Comparison of ENCODE assay signal across 18 mouse cellular contexts in the genomic region with DNA sequence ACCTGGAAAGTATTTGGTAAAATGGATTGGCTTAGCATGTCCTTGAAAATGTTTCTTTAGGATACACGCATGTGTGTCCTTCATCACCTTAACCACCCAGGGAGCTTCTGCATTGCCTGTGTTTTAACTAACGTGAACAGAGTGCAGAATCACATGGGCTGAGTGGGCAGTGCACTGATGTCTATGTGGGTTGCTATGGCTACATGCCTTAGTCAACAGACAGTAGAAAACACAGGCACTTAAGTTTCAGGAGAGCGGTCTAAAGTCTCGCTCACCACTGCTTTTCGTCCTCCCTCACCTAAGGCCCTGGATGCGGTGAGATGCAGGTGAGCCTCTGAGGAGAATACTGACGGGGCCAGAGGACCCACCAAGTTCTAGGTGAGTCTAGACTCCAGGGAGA.
A peak's percentile ranks its signal among the peaks of the same experiment; 100 is the strongest.
DNase-seq lines count a peak whose midpoint lies in the region; ATAC-seq lines count a peak whose summit lies in the region.
"Had no signal": no experiment of that assay in that cellular context is flagged by ENCODE, and none has a peak within 500 bp of the region (broad histone marks: within the 10 kb centered on the region; RNA-seq: fewer than 3 reads in every experiment).

No protein-coding gene starts in this region.

- no peaks in the 10 kb centered on the region for H3K9me3 ChIP-seq in forebrain, embryonic 11.5 days (ENCODE audit: control insufficient read depth, low read length)
- H3K9me3 ChIP-seq in forebrain, embryonic 12.5 days: no peaks in the 10 kb centered on the region
- no peaks in the 10 kb centered on the region for H3K9me3 ChIP-seq in intestine, embryonic 14.5 days (ENCODE audit: control insufficient read depth, low read length)
- no peaks in the 10 kb centered on the region for H3K9me3 ChIP-seq in intestine, embryonic 16.5 days (ENCODE audit: control insufficient read depth, low read length)
- H3K9me3 ChIP-seq in megakaryocyte, embryonic 14.5 days: no peaks in the 10 kb centered on the region
- H3K9me3 ChIP-seq: hindbrain, embryonic 12.5 days; limb, embryonic 12.5 days had no signal

- no peak overlapping the region for H3K9ac ChIP-seq in forebrain, embryonic 11.5 days (ENCODE audit: low read length)
- H3K9ac ChIP-seq in forebrain, embryonic 12.5 days: no peak overlapping the region
- no peak overlapping the region for H3K9ac ChIP-seq in intestine, embryonic 14.5 days (ENCODE audit: low read length)
- H3K9ac ChIP-seq in intestine, embryonic 16.5 days (ENCODE audit: low read depth, low read length): no peak overlapping the region
- H3K9ac ChIP-seq: hindbrain, embryonic 12.5 days; limb, embryonic 12.5 days had no signal

- no peak overlapping the region for H3K4me3 ChIP-seq in forebrain, embryonic 11.5 days (ENCODE audit: low read depth, low read length)
- H3K4me3 ChIP-seq in forebrain, embryonic 12.5 days (replicated peaks): no peak overlapping the region
- H3K4me3 ChIP-seq in intestine, embryonic 14.5 days (ENCODE audit: low read depth, low read length): no peak overlapping the region
- H3K4me3 ChIP-seq in intestine, embryonic 16.5 days (ENCODE audit: low read length): no peak overlapping the region
- H3K4me3 ChIP-seq in megakaryocyte, embryonic 14.5 days (replicated peaks): peak overlapping the region; percentile 46
- H3K4me3 ChIP-seq: hindbrain, embryonic 12.5 days; limb, embryonic 12.5 days had no signal

- WGBS in forebrain, embryonic 11.5 days: 89% methylated on average over 7 of the region's 7 CpGs
- WGBS in forebrain, embryonic 12.5 days: 83% methylated on average over 7 of the region's 7 CpGs
- 83% methylated on average over 7 of the region's 7 CpGs for WGBS in intestine, embryonic 14.5 days
- 77% methylated on average over 7 of the region's 7 CpGs for WGBS in intestine, embryonic 16.5 days

- H3K27me3 ChIP-seq in forebrain, embryonic 11.5 days (ENCODE audit: control insufficient read depth, insufficient read depth, low read length): no peaks in the 10 kb centered on the region
- no peaks in the 10 kb centered on the region for H3K27me3 ChIP-seq in forebrain, embryonic 12.5 days
- H3K27me3 ChIP-seq in intestine, embryonic 14.5 days (replicated peaks; ENCODE audit: control insufficient read depth, insufficient read depth, low read length): no peaks in the 10 kb centered on the region
- no peaks in the 10 kb centered on the region for H3K27me3 ChIP-seq in intestine, embryonic 16.5 days (replicated peaks; ENCODE audit: control insufficient read depth, insufficient read depth, low read length)
- no peaks in the 10 kb centered on the region for H3K27me3 ChIP-seq in megakaryocyte, embryonic 14.5 days (replicated peaks)
- H3K27me3 ChIP-seq: hindbrain, embryonic 12.5 days; limb, embryonic 12.5 days had no signal

- ATAC-seq in forebrain, embryonic 11.5 days (replicated peaks; ENCODE audit: low FRiP score): 0 out of 2 replicates have a peak, but pooled peaks have one; percentile 52
- no peak for ATAC-seq in forebrain, embryonic 12.5 days (ENCODE audit: low FRiP score)
- no peak for ATAC-seq in intestine, embryonic 14.5 days (replicated peaks; ENCODE audit: low FRiP score, low TSS enrichment, low read depth)
- no peak for ATAC-seq in intestine, embryonic 16.5 days
- ATAC-seq in megakaryocyte, adult 5-6 weeks (ENCODE audit: poor library complexity, severe bottlenecking): no peak
- ATAC-seq: forebrain, embryonic 14.5 days had no signal

- peaks cover 4% of the 10 kb centered on the region; the same call in 1 of the 2 replicates for H3K4me1 ChIP-seq in forebrain, embryonic 11.5 days (replicated peaks; ENCODE audit: control insufficient read depth, insufficient read depth, low read length)
- H3K4me1 ChIP-seq in forebrain, embryonic 12.5 days: peaks cover 31% of the 10 kb centered on the region
- no peaks in the 10 kb centered on the region for H3K4me1 ChIP-seq in intestine, embryonic 14.5 days (replicated peaks; ENCODE audit: control insufficient read depth, insufficient read depth, low read length)
- H3K4me1 ChIP-seq in intestine, embryonic 16.5 days (ENCODE audit: control insufficient read depth, insufficient read depth, low read length): no peaks in the 10 kb centered on the region
- H3K4me1 ChIP-seq in megakaryocyte, embryonic 14.5 days: peaks cover 53% of the 10 kb centered on the region

- H3K4me2 ChIP-seq in forebrain, embryonic 11.5 days (ENCODE audit: low read depth, low read length, severe bottlenecking): no peak overlapping the region
- H3K4me2 ChIP-seq in forebrain, embryonic 12.5 days: no peak overlapping the region
- H3K4me2 ChIP-seq in intestine, embryonic 14.5 days (ENCODE audit: low read length): no peak overlapping the region
- H3K4me2 ChIP-seq in intestine, embryonic 16.5 days (ENCODE audit: low read depth, low read length): no peak overlapping the region
- H3K4me2 ChIP-seq: hindbrain, embryonic 12.5 days; limb, embryonic 12.5 days had no signal

- no peak overlapping the region for H3K27ac ChIP-seq in forebrain, embryonic 11.5 days (ENCODE audit: low read depth, low read length)
- no peak overlapping the region for H3K27ac ChIP-seq in forebrain, embryonic 12.5 days
- no peak overlapping the region for H3K27ac ChIP-seq in intestine, embryonic 14.5 days (ENCODE audit: low read depth)
- H3K27ac ChIP-seq in intestine, embryonic 16.5 days (ENCODE audit: low read length): no peak overlapping the region
- H3K27ac ChIP-seq: hindbrain, embryonic 12.5 days; limb, embryonic 12.5 days; macrophage had no signal

- no peak for DNase-seq in forebrain, embryonic 11.5 days (ENCODE audit: low spot score)
- peak; percentile 45 for DNase-seq in intestine, embryonic 14.5 days (ENCODE audit: low spot score)
- DNase-seq in right cerebral cortex, postnatal 25 days: peak; percentile 37
- DNase-seq in adrenal gland, postnatal 14 days: no peak
- DNase-seq: adrenal gland, adult 8-10 months; cerebellum, adult 9-11 months; embryo, embryonic 11 days; gastrocnemius, postnatal 25 days; kidney, adult 11 months; kidney, postnatal 4 days had no signal

- no peaks in the 10 kb centered on the region; the same call in 1 of the 2 replicates for H3K36me3 ChIP-seq in forebrain, embryonic 11.5 days (ENCODE audit: control insufficient read depth, insufficient read depth, low read length)
- H3K36me3 ChIP-seq in forebrain, embryonic 12.5 days (replicated peaks): peaks cover 26% of the 10 kb centered on the region
- H3K36me3 ChIP-seq in intestine, embryonic 14.5 days (ENCODE audit: control insufficient read depth, insufficient read depth, low read length): peaks cover 64% of the 10 kb centered on the region
- H3K36me3 ChIP-seq in intestine, embryonic 16.5 days (ENCODE audit: control insufficient read depth, insufficient read depth, low read length): peaks cover 16% of the 10 kb centered on the region
- peaks cover 21% of the 10 kb centered on the region for H3K36me3 ChIP-seq in megakaryocyte, embryonic 14.5 days (replicated peaks; ENCODE audit: low read length)

Comparison
In these comparisons a context has a peak if more than half of its experiments do, and no peak if none do; other contexts are left out.
1. DNase-seq: peak in intestine, embryonic 14.5 days (single experiment) and right cerebral cortex, postnatal 25 days (single experiment); none in forebrain, embryonic 11.5 days (single experiment) and adrenal gland, postnatal 14 days (single experiment).